Mouse (Mus musculus) limb, embryonic 11.5 days (tissue): ENCODE measurements around the gene Npm1. TPM values are rescaled to one million over a fixed set of nuclear protein-coding genes. Genes with fewer than 3 reads are reported as not detected.

ENCODE experiments used
- ATAC-seq: fragments of 200-750 bp; cut with Nextera tagmentation; 2 replicates; pipeline ENCODE4 v1.8.0; 2017; ENCODE audit warnings: low read depth; ENCODE audit not compliant: insufficient number of reproducible peaks, low FRiP score, low TSS enrichment
- DNase-seq: peaks from one replicate; pipeline ENCODE4 v3.0.0-alpha.2; 2015; ENCODE audit warnings: low spot score
- H3K27ac ChIP-seq: fragments of 300-500 bp; sonication (generic); replicated peaks from 2 replicates; pipeline ENCODE4 v1.5.1; 2014; ENCODE audit warnings: low read depth, mild to moderate bottlenecking, low read length
- H3K27me3 ChIP-seq: fragments of 300-500 bp; sonication (generic); 2 replicates; pipeline ENCODE4 v1.6.1; 2014; ENCODE audit warnings: mild to moderate bottlenecking, low read length, mixed read lengths; ENCODE audit not compliant: control insufficient read depth, insufficient read depth
- H3K36me3 ChIP-seq: fragments of 300-500 bp; sonication (generic); 2 replicates; pipeline ENCODE4 v1.6.1; 2014; ENCODE audit warnings: mild to moderate bottlenecking, low read length, moderate library complexity, mixed read lengths; ENCODE audit not compliant: control insufficient read depth, insufficient read depth
- H3K4me1 ChIP-seq: fragments of 300-500 bp; sonication (generic); 2 replicates; pipeline ENCODE4 v1.6.1; 2014; ENCODE audit warnings: low read length, mixed read lengths; ENCODE audit not compliant: control insufficient read depth, insufficient read depth
- H3K4me2 ChIP-seq: fragments of 300-500 bp; sonication (generic); 2 replicates; pipeline ENCODE4 v1.6.1; 2014; ENCODE audit warnings: low read depth, mild to moderate bottlenecking, moderate library complexity; ENCODE audit not compliant: severe bottlenecking
- H3K4me3 ChIP-seq: fragments of 300-500 bp; sonication (generic); 2 replicates; pipeline ENCODE4 v1.5.1; 2014; ENCODE audit warnings: low read depth, low read length
- H3K9ac ChIP-seq: fragments of 300-500 bp; sonication (generic); 2 replicates; pipeline ENCODE4 v1.6.1; 2014; ENCODE audit warnings: mild to moderate bottlenecking, low read length
- H3K9me3 ChIP-seq: fragments of 300-500 bp; sonication (generic); 2 replicates; pipeline ENCODE4 v1.6.1; 2016; ENCODE audit warnings: low read length; ENCODE audit not compliant: control insufficient read depth
- WGBS: fragments of 180-500 bp; shearing (Covaris S2); extraction: QIAGEN DNeasy Blood & Tissue Kit; methylation state at CpG from one replicate; pipeline ENCODE4 v1.1.7; 2014; 5-methylcytosine and 5-hydroxymethylcytosine counted together
- polyA plus RNA-seq: library from polyadenylated mRNA; unstranded; fragments of >200 nt; fragmentation: Nextera tagmentation; extraction: Ambion mirVana; gene quantifications from 2 replicates; pipeline ENCODE4 v1.2.1, GENCODE M21; 2014

Gene Npm1
- polyA plus RNA-seq, 1 experiment from 2014 or later, result 1,519 TPM

DNA sequence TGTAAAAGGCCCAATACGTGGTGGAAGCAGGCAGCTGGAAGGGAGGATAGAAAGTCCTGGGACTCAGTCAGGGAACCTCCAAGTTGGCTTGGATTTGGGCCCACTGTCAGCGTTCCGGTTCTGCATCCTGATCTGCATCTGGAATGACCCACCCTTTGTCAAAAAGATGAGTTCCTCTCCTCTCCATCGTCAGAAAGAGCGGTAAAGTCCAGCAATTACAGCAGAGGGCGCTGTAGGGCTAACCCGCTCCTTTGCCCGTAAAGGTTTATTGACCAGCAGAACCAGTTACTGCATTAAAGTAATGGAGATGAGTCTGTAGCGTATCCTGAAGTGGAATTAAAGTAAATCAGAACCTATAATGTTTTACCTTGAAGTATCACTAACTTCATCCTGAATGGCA is 7.5 kb upstream of the Npm1 start:
- ATAC-seq (no peak), DNase-seq (peak; percentile 73)
- Histone ChIP-seq H3K9ac (no peak overlapping the region), H3K9me3 (no peaks in the 10 kb centered on the region), H3K4me1 (no peaks in the 10 kb centered on the region), H3K4me2 (no peak overlapping the region), H3K27ac (no peak overlapping the region), H3K4me3 (no peak overlapping the region), H3K36me3 (no peaks in the 10 kb centered on the region), H3K27me3 (no peaks in the 10 kb centered on the region)
- WGBS, result 13% methylated on average over 9 of the region's 9 CpGs

DNA sequence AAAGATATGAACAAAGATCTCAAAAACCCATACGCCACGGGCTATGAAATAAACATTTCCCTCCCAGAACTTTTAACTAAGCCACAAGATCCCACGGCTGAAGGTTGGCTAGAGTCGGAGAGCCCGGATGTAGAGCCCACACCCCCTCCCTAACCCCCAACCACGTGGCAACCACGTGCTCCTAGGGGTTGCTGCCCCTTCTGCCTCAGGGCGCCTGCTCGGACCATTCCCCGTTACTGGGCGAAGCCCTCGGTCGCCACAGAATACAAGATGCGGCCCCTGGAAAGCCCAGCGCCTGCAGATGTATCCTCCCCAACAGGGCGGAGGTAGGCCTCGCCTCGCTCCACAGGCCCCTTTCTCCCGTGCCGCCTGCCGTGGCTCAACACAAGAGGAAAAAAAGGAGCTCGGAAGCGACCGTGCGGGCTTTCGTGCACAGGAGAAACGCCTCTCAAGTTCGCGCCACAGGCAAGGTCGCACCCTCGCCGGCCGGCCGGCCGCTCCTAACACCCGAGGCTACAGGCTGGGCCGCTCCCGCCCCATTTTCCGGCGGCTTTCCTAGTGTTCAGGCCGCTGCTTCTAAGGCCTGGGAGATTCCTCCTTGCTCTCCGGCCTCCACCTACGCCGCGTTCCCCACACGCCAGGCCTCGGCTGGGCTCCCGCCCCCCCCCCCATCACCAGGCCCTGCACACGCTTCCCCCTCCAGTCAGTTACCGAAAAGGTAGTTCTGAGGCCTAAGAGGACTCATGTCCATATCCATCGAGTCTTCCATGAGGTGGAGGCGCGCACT is 602 bp downstream of the Npm1 start:
- WGBS, result 3% methylated on average over 52 of the region's 53 CpGs
- Histone ChIP-seq H3K27me3 (no peaks in the 10 kb centered on the region), H3K9me3 (no peaks in the 10 kb centered on the region), H3K36me3 (peaks cover 6% of the 10 kb centered on the region), H3K4me3 (peak overlapping the region; percentile 82), H3K9ac (peak overlapping the region; percentile 91), H3K4me2 (peak overlapping the region; percentile 91), H3K27ac (peak overlapping the region; percentile 60), H3K4me1 (no peaks in the 10 kb centered on the region)
- DNase-seq (peak; percentile 84), ATAC-seq (peak; percentile 57)

DNA sequence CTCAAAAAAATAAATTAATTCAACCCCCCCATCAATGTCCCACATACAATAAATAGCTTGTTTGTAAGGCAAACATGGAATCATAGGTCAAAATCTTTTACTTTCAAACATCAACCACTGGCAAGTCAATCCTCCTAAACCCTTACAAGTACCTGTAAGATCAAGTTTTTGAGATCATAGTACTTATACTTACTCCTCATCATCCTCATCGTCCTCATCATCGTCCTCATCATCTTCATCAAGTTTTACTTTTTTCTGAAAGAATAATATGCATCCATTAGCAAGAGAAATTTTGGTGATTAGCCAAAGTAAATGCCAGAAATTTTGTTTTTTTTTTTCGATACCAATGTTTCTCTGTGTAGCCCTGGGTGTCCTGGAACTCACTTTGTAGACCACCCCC is 3.3 kb downstream of the Npm1 start:
- H3K27ac ChIP-seq, result no peak overlapping the region
- no peak overlapping the region for H3K4me2 ChIP-seq
- H3K36me3 ChIP-seq, result peaks cover 8% of the 10 kb centered on the region
- H3K4me3 ChIP-seq, result no peak overlapping the region
- H3K9me3 ChIP-seq, result no peaks in the 10 kb centered on the region
- no peak for ATAC-seq
- 91% methylated on average over 3 of the region's 3 CpGs for WGBS
- H3K9ac ChIP-seq, result no peak overlapping the region
- H3K27me3 ChIP-seq, result no peaks in the 10 kb centered on the region
- DNase-seq, result no peak
- H3K4me1 ChIP-seq, result no peaks in the 10 kb centered on the region

DNA sequence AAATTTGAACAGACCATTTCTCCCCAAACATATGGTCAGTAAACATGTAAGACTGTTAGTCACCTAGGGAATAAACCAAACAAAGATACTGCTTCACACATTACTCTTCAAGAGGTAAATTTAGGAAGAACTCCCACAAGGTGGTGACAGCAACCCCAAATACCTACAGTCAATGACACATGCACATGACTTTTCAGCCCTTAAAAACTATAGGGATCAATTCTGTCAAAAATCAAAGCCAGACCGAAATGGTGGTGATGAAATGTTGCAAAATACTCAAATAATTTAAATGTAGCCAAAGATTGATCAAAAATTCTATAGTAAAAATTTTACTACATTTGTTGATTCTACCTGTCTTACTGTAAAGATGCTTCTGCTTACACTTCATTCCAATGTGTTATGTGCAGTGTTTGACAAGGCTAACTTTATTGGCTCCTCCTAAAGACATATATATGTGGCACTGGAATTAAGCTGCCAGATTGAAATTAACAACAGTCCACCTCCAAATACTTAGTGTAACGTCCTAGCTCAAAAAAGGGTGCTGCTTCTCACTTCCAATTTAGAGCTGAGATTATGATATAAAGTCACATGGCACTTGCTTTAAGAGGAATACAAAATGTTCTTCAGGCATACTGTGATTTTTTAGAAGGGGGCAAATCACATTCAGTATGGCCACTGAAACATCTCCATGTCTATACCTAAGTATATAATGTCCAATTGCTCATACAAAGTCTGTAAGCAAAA is 5.4 kb downstream of the Npm1 start:
- Histone ChIP-seq H3K4me2 (no peak overlapping the region), H3K9me3 (no peaks in the 10 kb centered on the region), H3K36me3 (peaks cover 17% of the 10 kb centered on the region), H3K27me3 (no peaks in the 10 kb centered on the region), H3K27ac (no peak overlapping the region), H3K4me3 (no peak overlapping the region), H3K4me1 (no peaks in the 10 kb centered on the region), H3K9ac (no peak overlapping the region)
- WGBS, result 79% methylated on average over 2 of the region's 2 CpGs
- ATAC-seq, result no peak
- no peak for DNase-seq

DNA sequence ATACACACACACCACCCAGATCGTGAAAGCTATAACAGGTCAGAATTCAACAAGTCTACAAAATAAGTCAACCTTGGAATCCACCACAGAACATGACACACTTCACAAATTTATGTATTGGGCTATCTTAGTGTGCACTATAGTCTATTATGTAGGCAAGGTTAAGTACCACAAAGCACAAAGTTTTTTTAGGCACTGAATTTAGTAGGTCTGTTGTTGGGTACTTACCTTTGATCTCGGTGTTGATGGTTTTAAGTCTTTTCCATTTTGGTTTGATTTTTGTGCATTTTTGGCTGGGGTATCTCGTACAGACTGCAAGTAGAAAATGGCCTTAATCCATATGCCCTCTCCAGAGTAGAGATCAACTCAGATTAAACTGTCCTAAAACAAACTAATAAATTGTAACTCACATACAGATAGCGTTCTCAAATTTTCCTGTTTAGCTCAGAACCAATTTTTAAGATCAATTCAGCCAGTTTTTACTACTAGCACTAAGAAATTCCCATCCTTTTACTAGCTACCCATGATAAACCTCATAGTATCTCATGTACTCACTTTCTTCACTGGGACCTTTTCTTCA is 6.5 kb downstream of the Npm1 start:
- 87% methylated on average over 4 of the region's 4 CpGs for WGBS
- DNase-seq, result no peak
- ATAC-seq, result no peak

DNA sequence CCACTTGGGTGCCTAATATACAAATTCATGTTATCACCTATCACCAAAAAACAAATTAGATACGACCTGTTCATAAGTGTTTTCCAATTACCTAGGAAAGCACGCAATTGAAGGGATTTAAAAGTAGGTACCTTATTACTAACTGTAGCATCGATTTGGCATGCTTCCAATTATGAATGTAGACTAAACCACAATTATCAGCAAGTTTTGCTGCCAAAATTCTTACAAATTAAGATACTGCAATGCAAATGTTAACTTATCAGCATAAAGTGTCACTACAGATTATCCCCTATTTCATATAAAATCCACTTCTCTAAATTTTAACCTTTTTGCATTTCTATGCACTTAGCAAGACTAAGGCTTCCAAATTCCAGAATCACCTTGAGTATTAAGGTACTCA is 8.5 kb downstream of the Npm1 start:
- H3K36me3 ChIP-seq, result peaks cover 17% of the 10 kb centered on the region
- no peak overlapping the region for H3K27ac ChIP-seq
- H3K4me3 ChIP-seq, result no peak overlapping the region
- H3K4me1 ChIP-seq, result no peaks in the 10 kb centered on the region
- no peaks in the 10 kb centered on the region for H3K9me3 ChIP-seq
- DNase-seq (no peak), ATAC-seq (no peak)
- 92% methylated on average over 3 of the region's 3 CpGs for WGBS
- no peak overlapping the region for H3K9ac ChIP-seq
- H3K4me2 ChIP-seq, result no peak overlapping the region
- no peaks in the 10 kb centered on the region for H3K27me3 ChIP-seq

More for the DNA sequence above, 6.5 kb downstream of the Npm1 start:
- H3K4me1 ChIP-seq, result no peaks in the 10 kb centered on the region
- H3K4me2 ChIP-seq, result no peak overlapping the region
- no peaks in the 10 kb centered on the region for H3K9me3 ChIP-seq
- peaks cover 22% of the 10 kb centered on the region for H3K36me3 ChIP-seq
- no peak overlapping the region for H3K4me3 ChIP-seq
- H3K27ac ChIP-seq, result no peak overlapping the region
- no peak overlapping the region for H3K9ac ChIP-seq
- no peaks in the 10 kb centered on the region for H3K27me3 ChIP-seq

DNA sequence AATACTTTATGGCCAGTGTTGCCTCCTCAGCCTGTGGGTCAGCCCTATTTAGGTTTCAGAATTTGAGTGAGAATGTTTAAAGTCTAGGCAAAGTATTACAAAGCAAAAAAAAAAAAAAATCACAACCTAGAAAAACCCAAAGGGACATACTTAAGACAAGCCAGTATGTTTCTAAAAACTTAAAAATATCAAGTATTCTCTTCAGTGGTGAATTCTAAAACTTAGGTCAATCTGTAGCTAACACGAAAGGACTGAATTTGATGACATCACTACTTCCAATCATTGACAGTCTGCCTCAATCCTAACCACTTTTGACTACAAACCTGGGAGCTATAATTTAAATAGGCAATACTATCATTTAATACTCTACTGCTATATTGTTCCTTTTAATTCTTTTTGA is 10.0 kb downstream of the Npm1 start:
- Histone ChIP-seq H3K4me2 (no peak overlapping the region), H3K9ac (no peak overlapping the region), H3K27me3 (no peaks in the 10 kb centered on the region), H3K36me3 (peaks cover 16% of the 10 kb centered on the region), H3K9me3 (no peaks in the 10 kb centered on the region), H3K4me1 (peaks cover 3% of the 10 kb centered on the region; the same call in 1 of the 2 replicates), H3K4me3 (no peak overlapping the region), H3K27ac (no peak overlapping the region)
- ATAC-seq, result no peak
- no peak for DNase-seq
- WGBS, result 89% methylated on average over 1 of the region's 1 CpGs

DNA sequence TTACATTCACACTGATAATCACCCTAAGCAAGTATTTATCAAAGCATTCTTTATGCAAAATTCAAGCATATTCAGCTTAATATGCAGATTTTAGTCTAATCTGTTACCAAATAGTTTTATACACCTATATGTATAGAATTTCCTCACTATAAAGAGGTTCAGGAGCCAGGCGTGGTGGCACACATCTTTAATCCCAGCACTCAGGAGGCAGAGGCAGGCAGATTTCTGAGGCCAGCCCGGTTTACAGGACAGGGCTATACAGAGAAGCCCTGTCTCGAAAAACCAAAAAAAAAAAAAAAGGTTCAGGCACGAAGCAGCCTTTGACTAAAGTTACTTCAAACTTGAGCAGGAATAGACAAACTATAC is 11.2 kb downstream of the Npm1 start:
- peaks cover 16% of the 10 kb centered on the region for H3K36me3 ChIP-seq
- peaks cover 11% of the 10 kb centered on the region for H3K4me1 ChIP-seq
- 77% methylated on average over 4 of the region's 4 CpGs for WGBS

More for the DNA sequence above, 11.2 kb downstream of the Npm1 start:
- ATAC-seq, result no peak
- Histone ChIP-seq H3K9me3 (no peaks in the 10 kb centered on the region), H3K4me3 (no peak overlapping the region), H3K27ac (no peak overlapping the region), H3K9ac (no peak overlapping the region), H3K4me2 (no peak overlapping the region), H3K27me3 (peaks cover 4% of the 10 kb centered on the region; the same call in 1 of the 2 replicates)
- no peak for DNase-seq
